Comparison of ENCODE assay signal across 8 mouse cellular contexts in genomic region chr5:35313826-35314586, GRCm38 (mm10). TPM values are rescaled to one million over a fixed set of nuclear protein-coding genes. Genes with fewer than 3 reads are reported as not detected.
DNase-seq lines count a peak whose midpoint lies in the region; ATAC-seq and TF ChIP-seq lines count a peak whose summit lies in the region.

No protein-coding gene starts in this region.

- 0 out of 2 replicates have a peak, but pooled peaks cover 8% of the 10 kb centered on the region for H3K27me3 ChIP-seq in lung, postnatal 0 days (replicated peaks; ENCODE audit: insufficient read depth, low read length)
- no peaks in the 10 kb centered on the region for H3K27me3 ChIP-seq in hindbrain, embryonic 16.5 days (replicated peaks; ENCODE audit: control insufficient read depth, insufficient read depth, low read length)
- H3K27me3 ChIP-seq in limb, embryonic 11.5 days (ENCODE audit: control insufficient read depth, insufficient read depth, low read length): peaks cover 30% of the 10 kb centered on the region

- WGBS in lung, postnatal 0 days: 19% methylated on average over 18 of the region's 18 CpGs
- 16% methylated on average over 18 of the region's 18 CpGs for WGBS in lung, adult 2 months
- 14% methylated on average over 18 of the region's 18 CpGs for WGBS in hindbrain, embryonic 16.5 days
- 23% methylated on average over 18 of the region's 18 CpGs for WGBS in limb, embryonic 11.5 days

- peak overlapping the region; percentile 23 for H3K4me3 ChIP-seq in lung, postnatal 0 days (ENCODE audit: low read depth, low read length)
- H3K4me3 ChIP-seq in lung, adult 2 months (replicated peaks; ENCODE audit: extremely low read depth, low read depth, low read length): no peak overlapping the region
- H3K4me3 ChIP-seq in hindbrain, embryonic 16.5 days (ENCODE audit: low read length): peak overlapping the region; percentile 14
- H3K4me3 ChIP-seq in limb, embryonic 11.5 days (ENCODE audit: low read depth, low read length): 0 out of 2 replicates have a peak overlapping the region, but pooled peaks have one; percentile 5

- no peak overlapping the region for H3K27ac ChIP-seq in lung, postnatal 0 days (ENCODE audit: low read length)
- peak overlapping the region; percentile 8; the same call in 1 of the 2 replicates for H3K27ac ChIP-seq in hindbrain, embryonic 16.5 days (ENCODE audit: low read depth, low read length)
- no peak overlapping the region for H3K27ac ChIP-seq in limb, embryonic 11.5 days (replicated peaks; ENCODE audit: low read depth, low read length)

- H3K36me3 ChIP-seq in lung, postnatal 0 days (ENCODE audit: insufficient read depth, low read length): no peaks in the 10 kb centered on the region
- no peaks in the 10 kb centered on the region for H3K36me3 ChIP-seq in hindbrain, embryonic 16.5 days (ENCODE audit: control insufficient read depth, insufficient read depth, low read length)
- H3K36me3 ChIP-seq in limb, embryonic 11.5 days (ENCODE audit: control insufficient read depth, insufficient read depth, low read length): no peaks in the 10 kb centered on the region

- TF ChIP-seq POLR2A in lung, adult 2 months (IDR thresholded peaks at IDR 0.05; ENCODE audit: borderline replicate concordance, extremely low read depth, low read depth, low read length): no peak

- H3K4me1 ChIP-seq in lung, postnatal 0 days (ENCODE audit: insufficient read depth, low read depth, low read length): no peaks in the 10 kb centered on the region
- H3K4me1 ChIP-seq in lung, adult 2 months (ENCODE audit: control insufficient read depth, insufficient read depth, low read length): no peaks in the 10 kb centered on the region
- H3K4me1 ChIP-seq in hindbrain, embryonic 16.5 days (ENCODE audit: control insufficient read depth, insufficient read depth, low read depth, low read length): peaks cover 18% of the 10 kb centered on the region
- peaks cover 5% of the 10 kb centered on the region for H3K4me1 ChIP-seq in limb, embryonic 11.5 days (ENCODE audit: control insufficient read depth, insufficient read depth, low read length)

- H3K9me3 ChIP-seq in lung, postnatal 0 days (ENCODE audit: low read length): no peaks in the 10 kb centered on the region
- no peaks in the 10 kb centered on the region for H3K9me3 ChIP-seq in hindbrain, embryonic 16.5 days (ENCODE audit: control insufficient read depth, low read length)
- H3K9me3 ChIP-seq in limb, embryonic 11.5 days (ENCODE audit: control insufficient read depth, low read length): no peaks in the 10 kb centered on the region

- no peak overlapping the region for H3K9ac ChIP-seq in lung, postnatal 0 days (replicated peaks; ENCODE audit: low read depth)
- peak overlapping the region; percentile 61 for H3K9ac ChIP-seq in hindbrain, embryonic 16.5 days (ENCODE audit: low read depth, low read length)
- H3K9ac ChIP-seq in limb, embryonic 11.5 days (ENCODE audit: low read length): no peak overlapping the region

- TF ChIP-seq EP300 in lung, postnatal 0 days (IDR thresholded peaks at IDR 0.05): no peak

- DNase-seq in lung, postnatal 0 days (ENCODE audit: low spot score): no peak
- DNase-seq in lung, adult 2 months: no peak
- peak; percentile 24 for DNase-seq in embryo, embryonic 11 days
- peak; percentile 20 for DNase-seq in limb, embryonic 11.5 days (ENCODE audit: low spot score)
- DNase-seq in retina, postnatal 1 day: peak; percentile 60
- DNase-seq in urinary bladder, postnatal 10 days (ENCODE audit: low spot score): no peak
- DNase-seq in urinary bladder, postnatal 36 days (ENCODE audit: low spot score in 2 of 2): no peak

- ATAC-seq in lung, postnatal 0 days: no peak
- ATAC-seq in hindbrain, embryonic 16.5 days: peak; percentile 46
- ATAC-seq in limb, embryonic 11.5 days (ENCODE audit: insufficient number of reproducible peaks, low FRiP score, low TSS enrichment, low read depth): no peak

- peak overlapping the region; percentile 41 for H3K4me2 ChIP-seq in lung, postnatal 0 days (replicated peaks; ENCODE audit: low read depth, low read length)
- H3K4me2 ChIP-seq in hindbrain, embryonic 16.5 days (ENCODE audit: low read length): peak overlapping the region; percentile 51
- H3K4me2 ChIP-seq in limb, embryonic 11.5 days (ENCODE audit: low read depth, severe bottlenecking): peak overlapping the region; percentile 17; the same call in 1 of the 2 replicates

- TF ChIP-seq CTCF in lung, postnatal 0 days (IDR thresholded peaks at IDR 0.05): no peak
- no peak for TF ChIP-seq CTCF in lung, adult 2 months (IDR thresholded peaks at IDR 0.05; ENCODE audit: insufficient read depth, low read length)

RNA-seq across cellular contexts. Expression of gene Adra2c, which starts 35.9 kb away (rescaled TPM):
- polyA plus RNA-seq in lung, postnatal 0 days (2015; fragmentation: Nextera tagmentation; extraction: Ambion mirVana): not detected in 2 replicates
- 0.07 and 0.14 TPM in 2 replicates for polyA plus RNA-seq in lung, adult 2 months (2012; rRNA removed)
- polyA plus RNA-seq in hindbrain, embryonic 16.5 days (2015; fragmentation: Nextera tagmentation; extraction: Ambion mirVana): 0.60 and 0.63 TPM in 2 replicates
- not detected in 2 replicates for polyA plus RNA-seq in limb, embryonic 11.5 days (2014; fragmentation: Nextera tagmentation; extraction: Ambion mirVana)

Comparison
In these comparisons a context has a peak if more than half of its experiments do, and no peak if none do; other contexts are left out.
1. DNase-seq: peak in embryo, embryonic 11 days (single experiment), limb, embryonic 11.5 days (single experiment) and retina, postnatal 1 day (single experiment); none in lung, postnatal 0 days (single experiment), lung, adult 2 months (single experiment), urinary bladder, postnatal 10 days (single experiment) and urinary bladder, postnatal 36 days (0 of 2).
2. Peak in every context shown above with its lines, with median percentiles within 50 percentile points of each other: H3K4me2 ChIP-seq.